Mouse (Mus musculus): ENCODE measurements around the gene Camsap2. TPM values are rescaled to one million over a fixed set of nuclear protein-coding genes. Genes with fewer than 3 reads are reported as not detected.
A peak's percentile ranks its signal among the peaks of the same experiment; 100 is the strongest.

Gene Camsap2
- polyA plus RNA-seq, 1 experiment from 2014 or later = 11.2 TPM

GRCm38 (mm10) chr1:136223758-136224342 is 122.1 kb downstream of the Camsap2 start:
- 82% methylated on average over 10 of the region's 10 CpGs for WGBS
- Histone ChIP-seq H3K4me3 (replicated peaks) (no peak overlapping the region), H3K36me3 (peaks cover 29% of the 10 kb centered on the region), H3K9me3 (replicated peaks) (no peaks in the 10 kb centered on the region), H3K4me1 (peaks cover 19% of the 10 kb centered on the region), H3K27ac (replicated peaks) (no peak overlapping the region), H3K27me3 (no peaks in the 10 kb centered on the region), H3K4me2 (replicated peaks) (no peak overlapping the region), H3K9ac (no peak overlapping the region)
- ATAC-seq (ENCODE audit: insufficient number of reproducible peaks, low FRiP score, low TSS enrichment, low read depth) = no peak

- Histone ChIP-seq H3K9me3 (replicated peaks) (no peaks in the 10 kb centered on the region), H3K36me3 (peaks cover 44% of the 10 kb centered on the region), H3K27me3 (no peaks in the 10 kb centered on the region), H3K4me3 (replicated peaks) (no peak overlapping the region), H3K9ac (no peak overlapping the region), H3K27ac (replicated peaks) (no peak overlapping the region), H3K4me1 (peaks cover 6% of the 10 kb centered on the region), H3K4me2 (replicated peaks) (no peak overlapping the region)
- WGBS = 85% methylated on average over 10 of the region's 10 CpGs
- no peak for ATAC-seq (ENCODE audit: insufficient number of reproducible peaks, low FRiP score, low TSS enrichment, low read depth)
Observed at GRCm38 (mm10) chr1:136222386-136222785, 123.5 kb downstream of the Camsap2 start.

- Histone ChIP-seq H3K27ac (replicated peaks) (no peak overlapping the region), H3K4me1 (peaks cover 15% of the 10 kb centered on the region), H3K4me2 (replicated peaks) (no peak overlapping the region), H3K27me3 (no peaks in the 10 kb centered on the region), H3K9me3 (replicated peaks) (no peaks in the 10 kb centered on the region), H3K9ac (no peak overlapping the region), H3K36me3 (peaks cover 49% of the 10 kb centered on the region), H3K4me3 (replicated peaks) (no peak overlapping the region)
- 63% methylated on average over 10 of the region's 10 CpGs for WGBS
- peak; percentile 41; the same call in 1 of the 2 replicates for ATAC-seq (ENCODE audit: insufficient number of reproducible peaks, low FRiP score, low TSS enrichment, low read depth)
Observed at GRCm38 (mm10) chr1:136220037-136220871, 125.7 kb downstream of the Camsap2 start.

Other genes with a start within 250 kb of the Camsap2 start
- gene Kif21b, start 214.7 kb downstream of the Camsap2 start, polyA plus RNA-seq (2015; fragmentation: Nextera tagmentation; extraction: Ambion mirVana) = 2.8 TPM in 2 replicates
- gene Mroh3, start 133.3 kb downstream of the Camsap2 start, polyA plus RNA-seq (2015; fragmentation: Nextera tagmentation; extraction: Ambion mirVana) = 0.32 TPM in 1 of 2 replicates, not detected in the other
- 16.6 and 19.4 TPM in 2 replicates for gene Inava, start 111.8 kb downstream of the Camsap2 start, polyA plus RNA-seq (2015; fragmentation: Nextera tagmentation; extraction: Ambion mirVana)
- gene Gpr25, start 85.2 kb downstream of the Camsap2 start, polyA plus RNA-seq (2015; fragmentation: Nextera tagmentation; extraction: Ambion mirVana) = not detected in 2 replicates
- 19.7 and 20.3 TPM in 2 replicates for gene Ddx59, start 69.2 kb upstream of the Camsap2 start, polyA plus RNA-seq (2015; fragmentation: Nextera tagmentation; extraction: Ambion mirVana)
- gene Kif14, start 120.2 kb upstream of the Camsap2 start, polyA plus RNA-seq (2015; fragmentation: Nextera tagmentation; extraction: Ambion mirVana) = 4.0 and 5.2 TPM in 2 replicates